Mouse (Mus musculus) forebrain, embryonic 14.5 days (tissue): ENCODE data around the gene Slc28a3. TPM values are rescaled to one million over a fixed set of nuclear protein-coding genes. Genes with fewer than 3 reads are reported as not detected.

Source experiments
- ATAC-seq: fragments of 200-750 bp; cut with Nextera tagmentation; 2 replicates; pipeline ENCODE4 v1.8.0; 2017; ENCODE audit warnings: mild to moderate bottlenecking, moderate library complexity
- DNase-seq: peaks from one replicate; pipeline ENCODE4 v3.0.0-alpha.2; 2015; ENCODE audit warnings: low spot score
- H3K27ac ChIP-seq: fragments of 300-500 bp; sonication (generic); 2 replicates; pipeline ENCODE4 v1.5.1; 2014; ENCODE audit warnings: low read depth, mild to moderate bottlenecking, control low read depth, low read length, moderate library complexity
- H3K27me3 ChIP-seq: fragments of 300-500 bp; sonication (generic); replicated peaks from 2 replicates; pipeline ENCODE4 v1.6.1; 2014; ENCODE audit warnings: low read length, control low read depth, mixed read lengths; ENCODE audit not compliant: control insufficient read depth, insufficient read depth
- H3K36me3 ChIP-seq: fragments of 300-500 bp; sonication (generic); 2 replicates; pipeline ENCODE4 v1.6.1; 2014; ENCODE audit warnings: low read length, control low read depth; ENCODE audit not compliant: control insufficient read depth, insufficient read depth
- H3K4me1 ChIP-seq: fragments of 300-500 bp; sonication (generic); 2 replicates; pipeline ENCODE4 v1.6.1; 2014; ENCODE audit warnings: antibody characterized with exemption, low read length, control low read depth; ENCODE audit not compliant: control insufficient read depth, insufficient read depth
- H3K4me2 ChIP-seq: fragments of 300-500 bp; sonication (generic); 2 replicates; pipeline ENCODE4 v1.6.1; 2014; ENCODE audit warnings: mild to moderate bottlenecking, control low read depth, low read length
- H3K4me3 ChIP-seq: fragments of 300-500 bp; sonication (generic); 2 replicates; pipeline ENCODE4 v1.5.1; 2014; ENCODE audit warnings: low read depth, low read length, control low read depth
- H3K9ac ChIP-seq: fragments of 300-500 bp; sonication (generic); 2 replicates; pipeline ENCODE4 v1.6.1; 2014; ENCODE audit warnings: mild to moderate bottlenecking, low read length, control low read depth, moderate library complexity
- H3K9me3 ChIP-seq: fragments of 300-500 bp; sonication (generic); replicated peaks from 2 replicates; pipeline ENCODE4 v1.6.1; 2016; ENCODE audit warnings: low read length, control low read depth, mixed read lengths; ENCODE audit not compliant: control insufficient read depth
- WGBS: fragments of 180-500 bp; shearing (Covaris S2); extraction: QIAGEN DNeasy Blood & Tissue Kit; methylation state at CpG from one replicate; pipeline ENCODE4 v1.1.7; 2014; 5-methylcytosine and 5-hydroxymethylcytosine counted together
- polyA plus RNA-seq: library from polyadenylated mRNA; unstranded; fragments of >200 nt; fragmentation: Nextera tagmentation; extraction: Ambion mirVana; gene quantifications from 2 replicates; pipeline ENCODE4 v1.2.1, GENCODE M21; 2014

Slc28a3 gene
- polyA plus RNA-seq, 1 experiment from 2014 or later = not detected

- H3K4me3 ChIP-seq = no peak overlapping the region
- no peak overlapping the region for H3K4me2 ChIP-seq
- no peak overlapping the region for H3K27ac ChIP-seq
- no peaks in the 10 kb centered on the region for H3K4me1 ChIP-seq
- no peaks in the 10 kb centered on the region for H3K9me3 ChIP-seq
- ATAC-seq = no peak
- 88% methylated on average over 9 of the region's 9 CpGs for WGBS
- DNase-seq = no peak
- H3K36me3 ChIP-seq = no peaks in the 10 kb centered on the region
- H3K27me3 ChIP-seq = no peaks in the 10 kb centered on the region
- no peak overlapping the region for H3K9ac ChIP-seq
Measured at GRCm38 (mm10) chr13:58521331-58522030, 89.2 kb downstream of the Slc28a3 start.

GRCm38 (mm10) chr13:58520580-58521330 is 89.9 kb downstream of the Slc28a3 start:
- Histone ChIP-seq H3K36me3 (no peaks in the 10 kb centered on the region), H3K4me2 (no peak overlapping the region), H3K9me3 (no peaks in the 10 kb centered on the region), H3K27me3 (no peaks in the 10 kb centered on the region), H3K9ac (no peak overlapping the region), H3K27ac (no peak overlapping the region), H3K4me3 (no peak overlapping the region), H3K4me1 (no peaks in the 10 kb centered on the region)
- ATAC-seq = no peak
- 75% methylated on average over 7 of the region's 7 CpGs for WGBS
- DNase-seq = no peak

GRCm38 (mm10) chr13:58520028-58520427 is 90.6 kb downstream of the Slc28a3 start:
- Histone ChIP-seq H3K27me3 (no peaks in the 10 kb centered on the region), H3K4me3 (no peak overlapping the region), H3K4me2 (no peak overlapping the region), H3K27ac (no peak overlapping the region), H3K9ac (no peak overlapping the region), H3K36me3 (no peaks in the 10 kb centered on the region), H3K4me1 (no peaks in the 10 kb centered on the region), H3K9me3 (no peaks in the 10 kb centered on the region)
- 89% methylated on average over 9 of the region's 9 CpGs for WGBS
- ATAC-seq (no peak), DNase-seq (no peak)

- no peak overlapping the region for H3K4me3 ChIP-seq
- H3K4me2 ChIP-seq = no peak overlapping the region
- H3K36me3 ChIP-seq = no peaks in the 10 kb centered on the region
- no peaks in the 10 kb centered on the region for H3K27me3 ChIP-seq
- H3K9me3 ChIP-seq = no peaks in the 10 kb centered on the region
- H3K9ac ChIP-seq = no peak overlapping the region
- no peak for ATAC-seq
- WGBS = 97% methylated on average over 4 of the region's 4 CpGs
- no peak overlapping the region for H3K27ac ChIP-seq
- no peaks in the 10 kb centered on the region for H3K4me1 ChIP-seq
- DNase-seq = no peak
Measured at GRCm38 (mm10) chr13:58516277-58516676, 94.4 kb downstream of the Slc28a3 start.

GRCm38 (mm10) chr13:58515635-58516034 is 95.0 kb downstream of the Slc28a3 start:
- no peak overlapping the region for H3K4me3 ChIP-seq
- H3K27me3 ChIP-seq = no peaks in the 10 kb centered on the region
- H3K4me2 ChIP-seq = no peak overlapping the region
- H3K4me1 ChIP-seq = no peaks in the 10 kb centered on the region
- no peaks in the 10 kb centered on the region for H3K9me3 ChIP-seq
- no peak for ATAC-seq
- H3K27ac ChIP-seq = no peak overlapping the region
- DNase-seq = no peak
- 84% methylated on average over 5 of the region's 5 CpGs for WGBS
- H3K36me3 ChIP-seq = no peaks in the 10 kb centered on the region
- H3K9ac ChIP-seq = no peak overlapping the region

- no peak overlapping the region for H3K4me2 ChIP-seq
- no peak overlapping the region for H3K4me3 ChIP-seq
- DNase-seq (peak; percentile 52), ATAC-seq (no peak)
- H3K9ac ChIP-seq = no peak overlapping the region
- no peaks in the 10 kb centered on the region for H3K4me1 ChIP-seq
- H3K27ac ChIP-seq = no peak overlapping the region
- 82% methylated on average over 8 of the region's 8 CpGs for WGBS
- no peaks in the 10 kb centered on the region for H3K9me3 ChIP-seq
- H3K27me3 ChIP-seq = no peaks in the 10 kb centered on the region
- no peaks in the 10 kb centered on the region for H3K36me3 ChIP-seq
Measured at GRCm38 (mm10) chr13:58514147-58514727, 96.4 kb downstream of the Slc28a3 start.

GRCm38 (mm10) chr13:58511926-58512325 is 98.8 kb downstream of the Slc28a3 start:
- H3K9ac ChIP-seq = no peak overlapping the region
- no peaks in the 10 kb centered on the region for H3K36me3 ChIP-seq
- H3K27ac ChIP-seq = no peak overlapping the region
- H3K9me3 ChIP-seq = no peaks in the 10 kb centered on the region
- H3K4me2 ChIP-seq = no peak overlapping the region
- ATAC-seq = no peak
- peaks cover 5% of the 10 kb centered on the region; the same call in 1 of the 2 replicates for H3K4me1 ChIP-seq
- DNase-seq = no peak
- WGBS = 55% methylated on average over 2 of the region's 2 CpGs
- no peak overlapping the region for H3K4me3 ChIP-seq
- no peaks in the 10 kb centered on the region for H3K27me3 ChIP-seq

- no peak for ATAC-seq
- Histone ChIP-seq H3K27ac (no peak overlapping the region), H3K4me3 (no peak overlapping the region), H3K4me1 (peaks cover 5% of the 10 kb centered on the region; the same call in 1 of the 2 replicates), H3K36me3 (no peaks in the 10 kb centered on the region), H3K27me3 (no peaks in the 10 kb centered on the region), H3K9me3 (no peaks in the 10 kb centered on the region), H3K4me2 (no peak overlapping the region), H3K9ac (no peak overlapping the region)
- peak; percentile 35 for DNase-seq
- 80% methylated on average over 9 of the region's 9 CpGs for WGBS
Measured at GRCm38 (mm10) chr13:58511248-58511647, 99.4 kb downstream of the Slc28a3 start.

- no peak overlapping the region for H3K4me2 ChIP-seq
- H3K9me3 ChIP-seq = no peaks in the 10 kb centered on the region
- DNase-seq (no peak), ATAC-seq (no peak)
- no peaks in the 10 kb centered on the region for H3K27me3 ChIP-seq
- no peak overlapping the region for H3K27ac ChIP-seq
- no peaks in the 10 kb centered on the region for H3K36me3 ChIP-seq
- 72% methylated on average over 3 of the region's 3 CpGs for WGBS
- H3K4me1 ChIP-seq = peaks cover 5% of the 10 kb centered on the region; the same call in 1 of the 2 replicates
- H3K4me3 ChIP-seq = no peak overlapping the region
- H3K9ac ChIP-seq = no peak overlapping the region
Measured at GRCm38 (mm10) chr13:58509241-58509640, 101.4 kb downstream of the Slc28a3 start.
